8 mouse cellular contexts compared by ENCODE assay signal in the genomic region with DNA sequence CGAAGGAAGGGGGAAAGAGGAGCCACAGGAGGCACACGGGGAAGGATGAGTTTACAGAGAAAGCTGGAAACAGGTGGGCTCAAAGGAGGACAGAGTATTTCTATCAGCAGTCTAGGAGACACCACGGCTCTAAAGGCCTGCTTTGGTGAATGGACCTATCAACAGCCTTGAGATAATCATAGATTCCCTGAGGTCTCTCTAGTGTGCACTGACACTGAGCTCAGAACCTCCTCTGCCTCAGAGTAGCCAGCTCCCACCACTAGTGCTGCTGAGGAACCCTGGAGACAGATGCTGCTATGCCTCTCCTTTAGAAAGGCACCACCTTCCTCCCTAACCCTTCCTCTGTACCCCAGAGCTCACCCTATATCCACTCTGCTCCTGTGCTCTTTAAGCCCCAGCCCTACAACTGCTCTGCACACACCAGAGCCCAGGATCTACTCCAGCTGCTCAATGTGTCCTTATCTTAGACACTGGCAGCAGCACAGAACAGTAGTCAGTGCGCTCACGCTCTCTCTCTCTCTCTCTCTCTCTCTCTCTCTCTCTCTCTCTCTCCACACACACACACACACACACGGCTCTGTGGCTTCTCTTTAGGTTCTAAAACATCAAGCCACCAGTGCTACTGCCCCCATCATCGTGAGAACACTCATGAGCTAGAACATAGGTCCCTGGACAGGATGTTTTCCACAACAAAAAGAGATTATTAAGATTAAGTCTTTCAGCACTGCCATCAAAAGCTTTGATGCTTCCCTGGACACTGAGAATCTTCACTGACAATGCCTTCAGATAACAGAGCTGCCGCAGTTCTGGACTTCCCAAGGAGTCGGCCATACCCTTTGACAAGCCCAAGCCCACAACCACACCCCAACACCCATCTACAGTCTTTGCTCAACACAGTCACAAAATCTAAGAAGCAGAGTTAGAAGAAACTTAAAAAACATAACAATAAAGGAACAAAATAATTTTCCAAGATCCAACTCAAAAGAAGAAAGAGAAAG. TPM values are rescaled to one million over a fixed set of nuclear protein-coding genes. Genes with fewer than 3 reads are reported as not detected.
DNase-seq lines count a peak whose midpoint lies in the region; ATAC-seq lines count a peak whose summit lies in the region.

No protein-coding gene starts in this region.

- H3K36me3 ChIP-seq in hindbrain, embryonic 12.5 days: peaks cover 16% of the 10 kb centered on the region
- 0 out of 2 replicates have a peak, but pooled peaks cover 4% of the 10 kb centered on the region for H3K36me3 ChIP-seq in hindbrain, embryonic 16.5 days (ENCODE audit: control insufficient read depth, insufficient read depth, low read length)
- H3K36me3 ChIP-seq in liver, embryonic 13.5 days: peaks cover 20% of the 10 kb centered on the region

- H3K4me1 ChIP-seq in hindbrain, embryonic 12.5 days: peaks cover 32% of the 10 kb centered on the region
- peaks cover 24% of the 10 kb centered on the region for H3K4me1 ChIP-seq in hindbrain, embryonic 16.5 days (ENCODE audit: control insufficient read depth, insufficient read depth, low read depth, low read length)
- peaks cover 77% of the 10 kb centered on the region for H3K4me1 ChIP-seq in liver, embryonic 13.5 days (replicated peaks)

- no peak for ATAC-seq in hindbrain, embryonic 12.5 days (ENCODE audit: low FRiP score)
- no peak for ATAC-seq in hindbrain, embryonic 16.5 days
- ATAC-seq in liver, embryonic 13.5 days (ENCODE audit: low read depth): peak; percentile 97

- no peak overlapping the region for H3K27ac ChIP-seq in hindbrain, embryonic 12.5 days
- no peak overlapping the region for H3K27ac ChIP-seq in hindbrain, embryonic 16.5 days (ENCODE audit: low read depth, low read length)
- H3K27ac ChIP-seq in liver, embryonic 13.5 days: peak overlapping the region; percentile 90

- DNase-seq in CD4-positive, CD25-positive, alpha-beta regulatory T cell, adult 2 months (ENCODE audit: low read depth, low spot score): peak; percentile 57
- peak; percentile 53 to 62 for DNase-seq in heart, adult 18-20 months
- peak; percentile 54 for DNase-seq in liver, embryonic 13.5 days
- no peak for DNase-seq in left cerebral cortex, adult 9 months (ENCODE audit: low spot score in 2 of 2)
- DNase-seq in urinary bladder, postnatal 25 days (ENCODE audit: low spot score): no peak
- DNase-seq in urinary bladder, postnatal 10 days (ENCODE audit: low spot score): no peak

- H3K9ac ChIP-seq in hindbrain, embryonic 12.5 days: no peak overlapping the region
- no peak overlapping the region for H3K9ac ChIP-seq in hindbrain, embryonic 16.5 days (ENCODE audit: low read depth, low read length)
- H3K9ac ChIP-seq in liver, embryonic 13.5 days: peak overlapping the region; percentile 63

- peak overlapping the region; percentile 30; the same call in 1 of the 2 replicates for H3K4me2 ChIP-seq in hindbrain, embryonic 12.5 days (replicated peaks)
- H3K4me2 ChIP-seq in hindbrain, embryonic 16.5 days (ENCODE audit: low read length): no peak overlapping the region
- H3K4me2 ChIP-seq in liver, embryonic 13.5 days: peak overlapping the region; percentile 63

- H3K9me3 ChIP-seq in hindbrain, embryonic 12.5 days (replicated peaks): no peaks in the 10 kb centered on the region
- no peaks in the 10 kb centered on the region for H3K9me3 ChIP-seq in hindbrain, embryonic 16.5 days (ENCODE audit: control insufficient read depth, low read length)
- H3K9me3 ChIP-seq in liver, embryonic 13.5 days (replicated peaks): no peaks in the 10 kb centered on the region

- H3K4me3 ChIP-seq in hindbrain, embryonic 12.5 days: no peak overlapping the region
- no peak overlapping the region for H3K4me3 ChIP-seq in hindbrain, embryonic 16.5 days (ENCODE audit: low read length)
- peak overlapping the region; percentile 29 for H3K4me3 ChIP-seq in liver, embryonic 13.5 days (replicated peaks)

- no peaks in the 10 kb centered on the region for H3K27me3 ChIP-seq in hindbrain, embryonic 12.5 days
- H3K27me3 ChIP-seq in hindbrain, embryonic 16.5 days (replicated peaks; ENCODE audit: control insufficient read depth, insufficient read depth, low read length): no peaks in the 10 kb centered on the region
- no peaks in the 10 kb centered on the region for H3K27me3 ChIP-seq in liver, embryonic 13.5 days

- 86% methylated on average over 9 of the region's 9 CpGs for WGBS in hindbrain, embryonic 12.5 days
- WGBS in hindbrain, embryonic 16.5 days: 87% methylated on average over 9 of the region's 9 CpGs
- 29% methylated on average over 9 of the region's 9 CpGs for WGBS in liver, embryonic 13.5 days (ENCODE audit: insufficient replicate concordance)

RNA-seq across cellular contexts. Expression of gene Birc2, which starts 7.0 kb away (rescaled TPM):
- 45.5 and 47.2 TPM in 2 replicates for polyA plus RNA-seq in hindbrain, embryonic 12.5 days (2016; fragmentation: Nextera tagmentation; extraction: Ambion mirVana)
- polyA plus RNA-seq in hindbrain, embryonic 16.5 days (2015; fragmentation: Nextera tagmentation; extraction: Ambion mirVana): 35.4 and 43.5 TPM in 2 replicates
- total RNA-seq in heart, adult 18-20 months (2021): 10 to 100 TPM; 25.4 to 29.4 TPM
- 11.7 and 15.7 TPM in 2 replicates for polyA plus RNA-seq in liver, embryonic 13.5 days (2015; fragmentation: Nextera tagmentation; extraction: Ambion mirVana)

RNA-seq across cellular contexts. Expression of gene Birc3, which starts 43.2 kb away (rescaled TPM):
- 4.7 and 5.3 TPM in 2 replicates for polyA plus RNA-seq in hindbrain, embryonic 12.5 days (2016; fragmentation: Nextera tagmentation; extraction: Ambion mirVana)
- polyA plus RNA-seq in hindbrain, embryonic 16.5 days (2015; fragmentation: Nextera tagmentation; extraction: Ambion mirVana): 1.8 and 2.9 TPM in 2 replicates
- total RNA-seq in heart, adult 18-20 months (2021): 10 to 100 TPM in 1 of 2 experiments, 1 to 10 TPM in 1; 9.4 to 13.8 TPM
- polyA plus RNA-seq in liver, embryonic 13.5 days (2015; fragmentation: Nextera tagmentation; extraction: Ambion mirVana): 4.8 and 5.7 TPM in 2 replicates

Comparison
In these comparisons a context has a peak if more than half of its experiments do, and no peak if none do; other contexts are left out.
1. DNase-seq: peak in CD4-positive, CD25-positive, alpha-beta regulatory T cell, adult 2 months (single experiment), heart, adult 18-20 months (2 of 2) and liver, embryonic 13.5 days (single experiment); none in left cerebral cortex, adult 9 months (0 of 2), urinary bladder, postnatal 25 days (single experiment) and urinary bladder, postnatal 10 days (single experiment).